In genomic region chr6:85264982-85265518, GRCm38 (mm10) we compare ENCODE assay signal across 12 mouse cellular contexts.
DNase-seq lines count a peak whose midpoint lies in the region; ATAC-seq lines count a peak whose summit lies in the region.
"Had no signal": no experiment of that assay in that cellular context is flagged by ENCODE, and none has a peak within 500 bp of the region (broad histone marks: within the 10 kb centered on the region; RNA-seq: fewer than 3 reads in every experiment).

No protein-coding gene starts in this region.

- 17% methylated on average over 15 of the region's 15 CpGs for WGBS in kidney, embryonic 16.5 days
- WGBS in kidney, embryonic 14.5 days, result 10% methylated on average over 15 of the region's 15 CpGs
- 2% methylated on average over 15 of the region's 15 CpGs for WGBS in forebrain, embryonic 15.5 days
- WGBS in limb, embryonic 13.5 days, result 6% methylated on average over 15 of the region's 15 CpGs

- peak; percentile 88 for DNase-seq in retina, embryonic 14.5 days (ENCODE audit: low spot score)
- DNase-seq in layer of hippocampus, adult 8-10 months (ENCODE audit: low spot score in 2 of 2), result no peak
- no peak for DNase-seq in spleen, adult 18-20 months
- no peak for DNase-seq in T-cell, adult 2 months (ENCODE audit: low spot score)
- DNase-seq: kidney, adult 18-20 months; lung, postnatal 10 days had no signal

- no peaks in the 10 kb centered on the region for H3K36me3 ChIP-seq in kidney, embryonic 16.5 days (ENCODE audit: insufficient read depth, low read length)
- H3K36me3 ChIP-seq in kidney, embryonic 14.5 days (ENCODE audit: control insufficient read depth, insufficient read depth, low read length), result no peaks in the 10 kb centered on the region
- H3K36me3 ChIP-seq in forebrain, embryonic 15.5 days, result no peaks in the 10 kb centered on the region
- no peaks in the 10 kb centered on the region for H3K36me3 ChIP-seq in limb, embryonic 13.5 days
- H3K36me3 ChIP-seq: embryonic facial prominence, embryonic 15.5 days had no signal

- no peak overlapping the region for H3K27ac ChIP-seq in kidney, embryonic 16.5 days (ENCODE audit: low read length)
- H3K27ac ChIP-seq in kidney, embryonic 14.5 days (ENCODE audit: low read depth, low read length), result no peak overlapping the region
- peak overlapping the region; percentile 76 for H3K27ac ChIP-seq in forebrain, embryonic 15.5 days (replicated peaks)
- no peak overlapping the region for H3K27ac ChIP-seq in limb, embryonic 13.5 days
- H3K27ac ChIP-seq: embryonic facial prominence, embryonic 15.5 days had no signal

- no peak overlapping the region for H3K4me2 ChIP-seq in kidney, embryonic 16.5 days (replicated peaks; ENCODE audit: low read depth, low read length)
- H3K4me2 ChIP-seq in kidney, embryonic 14.5 days (replicated peaks; ENCODE audit: low read depth, low read length), result no peak overlapping the region
- peak overlapping the region; percentile 16; the same call in 1 of the 2 replicates for H3K4me2 ChIP-seq in forebrain, embryonic 15.5 days (replicated peaks)
- peak overlapping the region; percentile 30 for H3K4me2 ChIP-seq in limb, embryonic 13.5 days (replicated peaks)
- H3K4me2 ChIP-seq: embryonic facial prominence, embryonic 15.5 days had no signal

- H3K9ac ChIP-seq in kidney, embryonic 16.5 days (replicated peaks; ENCODE audit: low read length), result peak overlapping the region; percentile 7; the same call in 1 of the 2 replicates
- no peak overlapping the region for H3K9ac ChIP-seq in kidney, embryonic 14.5 days (ENCODE audit: low read depth, low read length)
- peak overlapping the region; percentile 27 for H3K9ac ChIP-seq in forebrain, embryonic 15.5 days (replicated peaks)
- peak overlapping the region; percentile 39 for H3K9ac ChIP-seq in limb, embryonic 13.5 days
- H3K9ac ChIP-seq: embryonic facial prominence, embryonic 15.5 days had no signal

- no peaks in the 10 kb centered on the region for H3K9me3 ChIP-seq in kidney, embryonic 16.5 days (ENCODE audit: low read length)
- no peaks in the 10 kb centered on the region for H3K9me3 ChIP-seq in kidney, embryonic 14.5 days (ENCODE audit: control insufficient read depth, low read length)
- no peaks in the 10 kb centered on the region for H3K9me3 ChIP-seq in forebrain, embryonic 15.5 days
- no peaks in the 10 kb centered on the region for H3K9me3 ChIP-seq in limb, embryonic 13.5 days
- H3K9me3 ChIP-seq: embryonic facial prominence, embryonic 15.5 days had no signal

- peaks cover 13% of the 10 kb centered on the region; the same call in 1 of the 2 replicates for H3K4me1 ChIP-seq in kidney, embryonic 16.5 days (ENCODE audit: insufficient read depth, low read length)
- H3K4me1 ChIP-seq in kidney, embryonic 14.5 days (ENCODE audit: control insufficient read depth, insufficient read depth, low read length), result no peaks in the 10 kb centered on the region
- peaks cover 30% of the 10 kb centered on the region for H3K4me1 ChIP-seq in forebrain, embryonic 15.5 days
- H3K4me1 ChIP-seq in limb, embryonic 13.5 days, result peaks cover 35% of the 10 kb centered on the region

- no peaks in the 10 kb centered on the region for H3K27me3 ChIP-seq in kidney, embryonic 16.5 days (ENCODE audit: insufficient read depth, low read length)
- H3K27me3 ChIP-seq in kidney, embryonic 14.5 days (ENCODE audit: control insufficient read depth, insufficient read depth, low read length), result no peaks in the 10 kb centered on the region
- H3K27me3 ChIP-seq in forebrain, embryonic 15.5 days, result no peaks in the 10 kb centered on the region
- 0 out of 2 replicates have a peak, but pooled peaks cover 2% of the 10 kb centered on the region for H3K27me3 ChIP-seq in limb, embryonic 13.5 days
- H3K27me3 ChIP-seq: embryonic facial prominence, embryonic 15.5 days; Patski had no signal

- ATAC-seq in kidney, embryonic 16.5 days (ENCODE audit: low FRiP score, low TSS enrichment), result no peak
- ATAC-seq in kidney, embryonic 14.5 days (ENCODE audit: low FRiP score, low TSS enrichment), result no peak
- ATAC-seq in forebrain, embryonic 15.5 days (replicated peaks), result peak; percentile 87
- no peak for ATAC-seq in limb, embryonic 13.5 days (ENCODE audit: low FRiP score, low read depth)
- ATAC-seq: Patski had no signal

- no peak overlapping the region for H3K4me3 ChIP-seq in kidney, embryonic 16.5 days (ENCODE audit: low read length)
- no peak overlapping the region for H3K4me3 ChIP-seq in kidney, embryonic 14.5 days (ENCODE audit: low read length)
- H3K4me3 ChIP-seq in forebrain, embryonic 15.5 days, result no peak overlapping the region
- H3K4me3 ChIP-seq in limb, embryonic 13.5 days, result no peak overlapping the region
- H3K4me3 ChIP-seq: embryonic facial prominence, embryonic 15.5 days had no signal

Comparison
In these comparisons a context has a peak if more than half of its experiments do, and no peak if none do; other contexts are left out.
1. H3K4me2 ChIP-seq: peak in forebrain, embryonic 15.5 days (single experiment) and limb, embryonic 13.5 days (single experiment); none in kidney, embryonic 16.5 days (single experiment) and kidney, embryonic 14.5 days (single experiment).